Mouse (Mus musculus): Measurements from ENCODE around the gene Tmco1. TPM values are rescaled to one million over a fixed set of nuclear protein-coding genes. Genes with fewer than 3 reads are reported as not detected.

The Tmco1 gene
- total and polyA plus RNA-seq, 3 experiments: 110 to 128 TPM; not detected in 1

GRCm38 (mm10) chr1:167350597-167351415, 42.6 kb downstream of the Tmco1 start (continued):
- TF ChIP-seq MEF2A (IDR thresholded peaks at IDR 0.05; ENCODE audit: extremely low read depth, insufficient replicate concordance, low read depth, low read length, poor library complexity, severe bottlenecking) (no peak), ZMIZ1 (IDR thresholded peaks at IDR 0.05; ENCODE audit: low read depth, low read length) (no peak)

- H3K4me3 ChIP-seq (ENCODE audit: control insufficient read depth in 1 of 2, insufficient read depth in 1 of 2, low read depth in 2 of 2, low read length in 2 of 2): peak overlapping the region in 1 of 2 experiments; percentile 6; a peak in 3 of 4 replicates
- H3K9ac ChIP-seq (ENCODE audit: control insufficient read depth, low read depth, low read length, poor library complexity, severe bottlenecking): peak overlapping the region; percentile 37
- DNase-seq (ENCODE audit: low read depth, low spot score): peak; percentile 81
- TF ChIP-seq EP300 (IDR thresholded peaks at IDR 0.05; ENCODE audit: low read depth in 1 of 2, low read length in 2 of 2) (peak in 1 of 2 experiments; percentile 29; a peak in 2 of 4 replicates), ZKSCAN1 (IDR thresholded peaks at IDR 0.05; ENCODE audit: low read depth, low read length) (no peak), JUND (IDR thresholded peaks at IDR 0.05; ENCODE audit: low read depth, low read length) (no peak), GABPA (IDR thresholded peaks at IDR 0.05; ENCODE audit: low read depth, low read length) (no peak), RAD21 (IDR thresholded peaks at IDR 0.05; ENCODE audit: low read depth, low read length) (no peak)
- H3K36me3 ChIP-seq (ENCODE audit: control insufficient read depth in 1 of 2, insufficient read depth in 2 of 2, low read length in 2 of 2): peaks cover 9 to 15% of the 10 kb centered on the region in 2 experiments
- no peaks in the 10 kb centered on the region for H3K9me3 ChIP-seq (replicated peaks; ENCODE audit: insufficient read depth, low read length)
- H3K27ac ChIP-seq (ENCODE audit: control insufficient read depth, low read depth, low read length): peak overlapping the region; percentile 47
- peaks cover 12% of the 10 kb centered on the region for H3K79me2 ChIP-seq (ENCODE audit: control insufficient read depth, insufficient read depth, low read length, poor library complexity)
- H3K27me3 ChIP-seq (ENCODE audit: control insufficient read depth in 1 of 2, insufficient read depth in 2 of 2, low read length in 2 of 2): no peaks in the 10 kb centered on the region
- H3K4me1 ChIP-seq (ENCODE audit: control insufficient read depth in 1 of 2, insufficient read depth in 2 of 2, low read length in 2 of 2): peaks cover 4 to 7% of the 10 kb centered on the region in 2 experiments; a peak in 3 of 4 replicates
Observed at GRCm38 (mm10) chr1:167352403-167352802, 44.2 kb downstream of the Tmco1 start.

DNA sequence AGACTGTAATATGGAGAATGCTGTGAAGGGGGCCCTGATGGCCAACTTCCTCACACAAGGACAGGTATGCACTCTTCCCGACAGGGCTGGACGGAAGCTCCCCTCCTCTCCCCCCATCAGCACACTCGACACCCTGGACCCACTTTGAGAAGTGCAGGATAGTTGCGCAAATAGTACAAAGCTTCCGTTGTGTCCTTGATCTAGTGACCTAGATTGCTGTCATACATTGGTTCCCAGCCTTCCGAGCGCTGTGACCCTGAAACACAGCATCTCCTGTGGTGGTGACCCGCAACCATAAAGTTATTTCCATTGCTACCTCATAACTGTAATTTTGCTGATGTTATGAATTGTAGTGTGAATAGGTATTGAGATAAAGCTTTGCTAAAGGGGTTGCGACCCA, 49.2 kb downstream of the Tmco1 start:
- H3K27me3 ChIP-seq (ENCODE audit: control insufficient read depth in 1 of 2, insufficient read depth in 2 of 2, low read length in 2 of 2): no peaks in the 10 kb centered on the region
- H3K9me3 ChIP-seq (replicated peaks; ENCODE audit: insufficient read depth, low read length): no peaks in the 10 kb centered on the region
- no peak overlapping the region for H3K4me3 ChIP-seq (ENCODE audit: control insufficient read depth in 1 of 2, insufficient read depth in 1 of 2, low read depth in 2 of 2, low read length in 2 of 2)
- H3K36me3 ChIP-seq (ENCODE audit: control insufficient read depth in 1 of 2, insufficient read depth in 2 of 2, low read length in 2 of 2): peaks cover 4 to 17% of the 10 kb centered on the region in 2 experiments; a peak in 3 of 4 replicates
- H3K27ac ChIP-seq (ENCODE audit: control insufficient read depth, low read depth, low read length): no peak overlapping the region
- no peak overlapping the region for H3K9ac ChIP-seq (ENCODE audit: control insufficient read depth, low read depth, low read length, poor library complexity, severe bottlenecking)
- H3K79me2 ChIP-seq (ENCODE audit: control insufficient read depth, insufficient read depth, low read length, poor library complexity): no peaks in the 10 kb centered on the region
- DNase-seq (ENCODE audit: low read depth, low spot score): no peak
- TF ChIP-seq MYC (IDR thresholded peaks at IDR 0.05; ENCODE audit: low read depth, low read length) (no peak), ELF1 (IDR thresholded peaks at IDR 0.05; ENCODE audit: low read depth, low read length) (no peak), POLR2A (IDR thresholded peaks at IDR 0.05; ENCODE audit: control insufficient read depth in 1 of 2, insufficient read depth in 1 of 2, low read depth in 1 of 2, low read length in 2 of 2, poor library complexity in 1 of 2) (no peak), HCFC1 (IDR thresholded peaks at IDR 0.05; ENCODE audit: low read depth, low read length) (no peak), KAT2A (conservative IDR thresholded peaks at IDR 0.05; ENCODE audit: low read depth, low read length) (no peak), RAD21 (IDR thresholded peaks at IDR 0.05; ENCODE audit: low read depth, low read length) (no peak), POLR2AphosphoS2 (IDR thresholded peaks at IDR 0.05; ENCODE audit: low read length) (no peak), EP300 (IDR thresholded peaks at IDR 0.05; ENCODE audit: low read depth in 1 of 2, low read length in 2 of 2) (no peak), SMC3 (IDR thresholded peaks at IDR 0.05; ENCODE audit: low read depth, low read length) (no peak), USF1 (IDR thresholded peaks at IDR 0.05; ENCODE audit: low read depth, low read length) (no peak), UBTF (IDR thresholded peaks at IDR 0.05; ENCODE audit: borderline replicate concordance, insufficient read depth, low read depth, low read length) (no peak), CTCF (IDR thresholded peaks at IDR 0.05 in 2 of 3, conservative IDR thresholded peaks at IDR 0.05 in 1 of 3; ENCODE audit: control insufficient read depth in 1 of 3, insufficient read depth in 1 of 3, low read depth in 2 of 3, low read length in 3 of 3, poor library complexity in 1 of 3, severe bottlenecking in 1 of 3) (no peak), MAZ (IDR thresholded peaks at IDR 0.05; ENCODE audit: low read depth, low read length) (no peak), MAX (IDR thresholded peaks at IDR 0.05; ENCODE audit: low read length) (no peak)
- no peaks in the 10 kb centered on the region; a peak in 1 of 4 replicates for H3K4me1 ChIP-seq (ENCODE audit: control insufficient read depth in 1 of 2, insufficient read depth in 2 of 2, low read length in 2 of 2)
